Mouse (Mus musculus): ENCODE results near the gene Rpsa.

- TF ChIP-seq TAL1 (IDR thresholded peaks at IDR 0.05; ENCODE audit: low read length) (no peak), GATA1 (IDR thresholded peaks at IDR 0.05; ENCODE audit: low read length) (no peak)
Measured at GRCm38 (mm10) chr9:120151152-120151551, 23.7 kb downstream of the Rpsa start.
